Mouse (Mus musculus) right cerebral cortex, postnatal 10 days (tissue): ENCODE measurements around the gene Alkbh2.
A peak's percentile ranks its signal among the peaks of the same experiment; 100 is the strongest.

Experiments
- DNase-seq, 2 experiments: peaks; one replicate each; pipeline ENCODE4 v3.0.0; 2021; ENCODE audit warnings: low spot score in 2 of 2

The Alkbh2 gene

DNA sequence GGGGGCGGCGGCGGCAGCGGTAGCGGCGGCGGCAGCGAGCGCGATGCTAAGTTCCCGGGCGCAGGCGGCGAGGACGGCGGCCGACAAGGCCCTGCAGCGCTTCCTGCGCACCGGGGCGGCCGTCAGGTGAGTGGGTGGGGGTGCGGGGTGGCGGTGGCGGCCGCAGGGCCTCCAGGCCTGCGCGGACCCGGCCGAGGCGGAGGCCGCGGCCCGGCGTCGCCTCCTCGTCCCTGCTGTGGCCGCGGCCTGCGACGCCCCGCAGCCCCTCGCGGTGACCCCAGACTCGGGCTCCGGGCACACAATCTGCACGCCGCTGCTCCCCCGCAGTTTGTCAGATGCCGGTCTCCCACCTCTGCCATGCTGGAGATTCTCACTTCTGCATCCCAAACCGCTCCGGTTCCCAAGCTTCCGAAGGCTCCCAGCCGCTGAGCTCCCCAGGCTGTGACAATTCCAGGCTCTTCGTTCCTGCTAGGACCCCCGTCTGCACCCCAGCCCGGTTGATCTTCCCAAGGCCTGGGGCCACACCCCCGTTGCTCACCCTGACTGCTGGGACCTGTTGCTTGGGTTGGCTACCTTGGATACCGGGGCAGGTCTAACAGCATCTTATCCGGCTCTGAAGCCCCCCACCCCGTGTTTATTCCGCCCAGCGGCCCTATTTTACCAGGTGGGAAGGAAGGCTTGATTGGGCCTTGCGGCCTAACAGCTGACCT lies 27.5 kb downstream of the Alkbh2 start:
- DNase-seq, result peak in 1 of 2 experiments; percentile 42

- DNase-seq, result peak; percentile 95 to 96
These were observed 28.2 kb downstream of the Alkbh2 start for GRCm38 (mm10) chr5:114099709-114100389.

GRCm38 (mm10) chr5:114091057-114091807 lies 36.8 kb downstream of the Alkbh2 start, which contains the start of gene Svop:
Svop (minus strand) TSS chr5:114091570.
- DNase-seq, result peak; percentile 87

DNA sequence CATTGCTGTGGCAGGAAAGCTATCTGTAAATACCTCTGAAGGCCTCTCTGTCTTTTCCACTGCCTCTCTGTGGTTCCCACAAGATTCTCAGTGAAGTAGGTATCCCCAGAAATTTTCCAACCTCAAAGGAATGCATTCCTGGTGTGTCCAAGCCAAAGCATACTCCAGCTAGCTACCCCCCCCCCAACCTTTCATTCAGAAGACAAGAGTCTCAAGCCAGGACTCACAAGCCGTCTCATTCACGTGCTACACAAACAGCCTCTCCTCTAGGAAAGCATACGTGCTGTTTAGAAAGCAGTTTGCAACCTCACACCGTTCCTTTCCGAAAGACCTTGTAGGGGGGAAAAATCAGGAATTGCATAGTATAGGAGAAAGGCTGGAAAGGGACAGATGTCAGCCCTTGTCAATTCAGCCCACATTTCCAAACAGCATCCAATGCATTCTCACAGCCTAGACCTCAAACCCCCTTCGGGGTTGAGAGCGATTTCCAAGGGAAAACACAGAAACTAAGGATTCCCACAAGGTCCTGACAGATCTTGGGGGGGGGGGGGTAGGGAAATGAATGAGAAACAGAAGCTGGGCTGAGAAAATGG lies 37.5 kb downstream of the Alkbh2 start:
- DNase-seq, result no peak

DNA sequence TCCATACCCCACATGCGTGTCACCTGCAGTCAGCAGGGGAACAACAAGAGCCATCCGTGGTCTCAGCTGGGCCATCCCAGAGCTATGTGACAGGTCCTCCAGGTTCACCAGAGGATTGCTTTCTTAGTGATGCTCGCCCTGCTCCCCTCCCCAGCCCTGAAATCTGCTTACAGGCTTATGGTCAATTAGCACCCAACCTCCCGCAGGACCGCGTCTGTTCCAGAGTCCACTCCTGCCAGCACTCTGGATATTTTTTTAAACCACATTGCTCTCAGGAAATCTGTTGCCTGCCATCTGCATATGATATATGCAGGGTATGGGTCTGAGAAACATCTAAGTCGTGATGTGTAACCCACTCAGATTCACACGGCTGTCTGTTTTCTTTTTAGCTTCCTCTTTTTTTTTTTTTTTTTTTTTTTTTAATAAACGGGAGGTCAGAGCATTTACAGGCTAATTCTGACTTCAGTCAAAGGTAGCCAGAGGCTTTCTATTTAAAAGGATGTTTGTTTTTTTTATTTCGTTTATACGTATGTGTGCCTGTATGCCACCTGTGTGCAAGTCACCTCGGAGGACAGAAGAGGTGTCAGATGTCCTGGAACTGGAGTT lies 40.0 kb downstream of the Alkbh2 start:
- DNase-seq, result peak in 1 of 2 experiments; percentile 69

DNA sequence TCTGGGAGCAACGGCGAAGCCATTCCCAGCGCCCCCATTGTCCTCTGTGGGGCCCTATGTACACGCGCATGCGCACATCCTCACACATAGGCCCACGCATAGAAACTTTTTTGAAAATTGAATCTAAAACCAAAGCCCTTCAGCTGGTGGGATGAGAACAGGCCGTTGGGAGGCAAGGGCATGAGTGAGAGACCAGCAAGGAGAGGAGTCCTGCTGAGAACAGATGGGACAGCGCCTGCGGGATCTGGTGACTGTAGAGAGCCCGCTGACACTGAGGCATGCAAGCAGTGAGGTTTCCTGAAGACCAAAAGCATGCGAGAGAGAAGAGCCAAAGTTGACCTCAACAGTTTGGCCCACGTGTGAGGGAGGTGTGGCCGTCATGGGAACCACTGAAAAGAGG lies 42.5 kb downstream of the Alkbh2 start:
- DNase-seq, result no peak

- DNase-seq, result peak in 1 of 2 experiments; percentile 53
These were observed 51.0 kb downstream of the Alkbh2 start for GRCm38 (mm10) chr5:114077009-114077408.
